Mouse (Mus musculus) brain, embryonic 14.5 days (tissue): ENCODE data around the gene Tnfaip1. TPM values are rescaled to one million over a fixed set of nuclear protein-coding genes. Genes with fewer than 3 reads are reported as not detected.
"Not testable (repeated sequence)": the region's sequence is repeated elsewhere in the genome, so short reads cannot be mapped to it uniquely, and the experiment has no call there.

Experiments used
- DNase-seq: peaks from one replicate; pipeline ENCODE4 v3.0.0-alpha.2; 2011; ENCODE audit warnings: low read depth
- CTCF ChIP-seq: fragments of 200-500 bp; IDR thresholded peaks from 2 replicates; pipeline ENCODE4 v1.5.1; 2012; ENCODE audit warnings: inconsistent platforms, mild to moderate bottlenecking, moderate library complexity, borderline replicate concordance; ENCODE audit not compliant: insufficient read depth, insufficient read length; ENCODE audit errors: extremely low read depth
- POLR2A ChIP-seq: fragments of 200-500 bp; IDR thresholded peaks from 2 replicates; pipeline ENCODE4 v1.6.1; 2012; ENCODE audit warnings: mild to moderate bottlenecking, inconsistent platforms, borderline replicate concordance; ENCODE audit not compliant: poor library complexity, insufficient read depth, insufficient read length, severe bottlenecking; ENCODE audit errors: extremely low read depth
- polyA plus RNA-seq: library from polyadenylated mRNA; depleted of rRNA; stranded (reverse); fragments of >200 nt; gene quantifications from 2 replicates; pipeline ENCODE4 v1.2.3, GENCODE M21; 2012

Tnfaip1 gene
- polyA plus RNA-seq, 1 experiment, result 55.3 TPM

DNA sequence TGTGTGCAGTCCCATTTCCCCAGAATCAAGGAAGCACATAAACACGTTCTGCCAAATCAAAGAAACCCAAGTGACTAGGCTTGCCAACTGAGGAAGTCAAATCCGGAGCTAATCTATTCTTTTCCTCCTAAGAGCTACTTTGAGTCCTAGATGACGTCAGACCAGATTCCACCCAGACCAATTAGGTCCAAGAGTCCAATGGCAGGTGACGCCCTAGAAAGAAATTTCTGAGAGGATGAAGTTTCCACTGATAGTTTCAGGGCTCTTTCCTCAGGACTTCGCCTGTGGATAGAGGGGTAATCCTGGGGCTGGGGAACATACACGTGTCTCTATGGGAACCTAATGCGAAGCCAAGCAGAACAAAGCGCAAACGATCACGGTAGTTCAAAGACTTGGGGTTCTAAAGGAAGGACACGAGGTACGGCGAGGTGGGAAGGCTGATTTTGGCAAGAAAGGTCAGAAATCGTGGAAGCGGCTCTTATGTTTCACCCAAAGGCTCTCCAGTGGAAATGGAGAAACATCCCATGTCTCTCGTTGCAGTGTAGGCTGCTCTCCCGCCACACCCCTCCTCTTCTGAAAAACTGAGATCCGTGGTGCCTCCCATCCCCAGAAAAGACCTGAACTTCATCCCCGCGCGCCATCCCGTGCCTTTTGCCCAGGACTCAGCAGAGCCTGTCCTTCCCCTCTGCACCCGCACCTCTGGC lies 604 bp downstream of the Tnfaip1 start:
- peak; percentile 62 for DNase-seq
- TF ChIP-seq CTCF, result no peak

DNA sequence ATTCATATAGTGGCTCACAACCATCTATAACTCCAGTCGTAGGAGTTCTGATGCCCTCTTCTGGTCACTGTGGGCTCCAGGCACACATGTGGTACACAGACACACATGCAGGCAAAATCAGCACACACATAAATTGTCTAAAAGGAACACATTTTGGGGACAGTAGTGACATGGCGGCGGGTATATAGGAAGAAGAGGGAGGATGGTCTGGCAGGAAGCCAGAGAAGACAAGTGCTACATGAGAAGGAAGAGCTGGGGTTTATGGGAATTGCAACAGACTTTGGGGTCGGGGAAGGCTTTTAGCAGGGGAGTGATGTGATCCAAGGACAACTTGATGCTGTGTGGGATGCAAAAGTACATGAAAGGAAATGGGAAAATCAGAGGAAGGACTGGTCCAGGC lies 1.6 kb downstream of the Tnfaip1 start:
- no peak for DNase-seq
- TF ChIP-seq POLR2A (no peak), CTCF (no peak)

DNA sequence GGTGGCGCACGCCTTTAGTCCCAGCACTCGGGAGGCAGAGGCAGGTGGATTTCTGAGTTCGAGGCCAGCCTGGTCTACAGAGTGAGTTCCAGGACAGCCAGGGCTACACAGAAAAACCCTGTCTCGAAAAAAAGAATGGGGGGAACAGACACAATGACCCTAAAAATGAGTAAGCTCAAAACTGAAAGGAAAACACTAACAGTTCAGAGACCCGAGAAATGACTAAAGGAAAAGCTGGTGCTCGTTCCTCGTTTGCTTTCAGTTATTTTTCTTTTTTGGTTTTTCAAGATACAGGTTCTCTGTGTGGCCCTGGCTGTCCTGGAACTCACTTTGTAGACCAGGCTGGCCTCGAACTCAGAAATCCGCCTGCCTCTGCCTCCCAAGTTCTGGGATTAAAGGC lies 4.6 kb downstream of the Tnfaip1 start:
- not testable (repeated sequence) for DNase-seq

DNA sequence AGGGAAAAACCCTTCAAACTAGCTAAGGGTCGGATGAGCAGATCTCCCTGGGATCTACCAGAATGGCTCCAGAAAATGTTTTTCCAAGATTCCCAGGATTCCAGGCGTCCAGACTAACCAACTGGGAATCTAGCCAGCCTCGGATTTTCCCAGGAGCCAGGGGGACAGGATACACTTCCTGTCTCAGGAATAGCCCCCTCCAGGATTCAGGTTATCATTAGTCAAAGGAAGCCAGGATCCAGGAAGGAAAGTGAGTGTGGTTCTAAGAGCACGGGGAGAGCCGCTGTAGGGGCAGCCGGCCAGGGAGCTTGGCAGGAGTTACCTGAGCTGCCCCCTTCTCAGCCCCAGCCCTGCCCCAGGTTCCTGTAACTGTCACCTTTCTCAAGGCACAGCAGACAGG lies 5.1 kb downstream of the Tnfaip1 start:
- no peak for DNase-seq
- TF ChIP-seq POLR2A, result no peak
- TF ChIP-seq CTCF, result no peak

DNA sequence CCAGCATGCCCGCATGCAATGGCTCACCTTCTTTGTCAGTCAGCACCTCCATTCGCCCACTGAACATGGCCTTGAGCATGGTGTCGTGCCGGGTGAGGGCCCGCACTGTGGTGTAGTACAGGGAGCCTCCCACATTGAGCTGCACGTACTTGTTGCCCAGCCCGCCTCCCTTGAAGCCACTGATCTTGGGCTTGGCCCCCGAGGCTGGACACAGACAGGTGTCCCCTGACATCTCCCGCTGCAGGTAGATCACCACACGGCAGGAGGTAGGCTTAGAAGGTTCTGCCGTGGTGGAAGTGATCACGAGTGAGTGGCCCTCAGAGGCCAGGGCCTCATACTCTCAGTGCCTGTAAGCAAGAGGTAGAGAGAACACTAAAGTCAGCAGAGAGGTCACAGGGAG lies 6.1 kb downstream of the Tnfaip1 start:
- no peak for TF ChIP-seq POLR2A
- TF ChIP-seq CTCF, result no peak
- no peak for DNase-seq

DNA sequence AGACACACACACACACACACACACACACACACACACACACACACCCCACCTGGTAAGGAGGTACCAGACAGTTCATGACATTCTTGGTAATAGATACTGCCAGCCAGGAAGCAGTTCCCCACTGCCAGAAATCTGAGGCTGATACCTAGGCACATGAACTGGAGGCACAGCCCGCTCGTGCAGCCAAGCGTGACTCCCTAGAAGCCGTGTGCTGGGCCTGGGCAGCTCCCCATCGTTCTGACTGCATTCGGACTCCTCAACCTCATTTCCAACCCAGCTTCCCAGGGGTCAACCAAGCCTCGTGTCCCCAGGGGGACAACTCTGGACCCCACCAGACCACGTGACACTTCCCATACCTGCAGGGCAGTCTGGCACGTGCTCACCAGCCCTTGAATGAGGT lies 7.4 kb downstream of the Tnfaip1 start:
- no peak for DNase-seq
- TF ChIP-seq CTCF (no peak), POLR2A (no peak)

DNA sequence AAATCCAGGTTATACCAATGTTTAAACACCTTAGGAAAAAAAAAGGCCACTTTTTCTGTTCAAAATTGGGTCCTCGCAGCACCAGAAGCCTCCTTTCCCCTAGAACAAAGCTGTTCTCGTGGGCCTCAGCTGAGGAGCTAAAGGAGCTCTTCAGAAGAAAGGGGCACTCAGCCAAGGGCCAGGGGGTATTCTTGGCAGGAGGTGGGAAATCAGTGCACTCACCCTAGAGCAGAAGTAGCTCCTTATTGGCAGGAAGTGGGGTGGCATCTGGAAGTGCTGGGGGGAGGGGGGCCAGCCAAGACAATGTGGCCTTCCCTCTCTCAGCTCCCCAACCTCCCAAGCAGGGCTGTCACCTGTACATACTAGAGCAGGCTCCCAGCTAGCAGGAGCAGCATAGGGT lies 11.3 kb downstream of the Tnfaip1 start:
- DNase-seq, result peak; percentile 73
- no peak for TF ChIP-seq POLR2A
- TF ChIP-seq CTCF, result no peak

DNA sequence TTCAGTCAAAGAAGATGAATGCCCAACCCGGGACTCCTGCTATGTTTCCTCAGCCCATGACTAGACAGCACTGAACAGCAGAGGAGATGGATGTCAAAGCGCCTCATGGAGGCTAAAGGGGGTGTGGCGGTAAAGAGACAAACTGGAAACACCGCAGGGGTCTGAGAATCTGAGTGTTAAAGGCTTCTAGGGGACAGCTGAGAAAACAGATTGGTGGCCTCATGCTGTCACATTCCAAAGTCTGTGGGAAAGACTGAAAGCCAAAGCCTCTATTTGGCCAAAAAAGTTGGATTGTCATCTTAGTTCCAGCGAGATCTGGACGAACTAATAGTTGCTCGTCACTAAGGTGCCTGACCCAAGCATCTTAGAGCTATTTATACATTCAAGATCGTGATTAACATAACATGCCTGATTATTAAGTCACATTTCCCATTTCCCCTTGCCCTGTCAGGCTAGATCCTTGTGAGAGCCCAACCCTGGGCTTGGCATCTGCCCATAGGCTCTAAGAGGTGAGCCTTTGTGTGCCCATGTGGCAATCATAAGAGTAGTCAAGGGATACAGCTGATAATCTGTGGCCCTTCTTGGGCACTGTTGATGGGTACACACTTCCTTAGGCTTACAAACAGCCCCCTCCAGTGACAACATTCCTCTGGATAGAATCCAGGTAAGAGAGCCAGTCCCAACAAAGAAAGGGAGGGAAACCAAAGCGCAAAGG lies 12.7 kb downstream of the Tnfaip1 start:
- DNase-seq, result peak; percentile 39
- TF ChIP-seq CTCF (no peak), POLR2A (no peak)

DNA sequence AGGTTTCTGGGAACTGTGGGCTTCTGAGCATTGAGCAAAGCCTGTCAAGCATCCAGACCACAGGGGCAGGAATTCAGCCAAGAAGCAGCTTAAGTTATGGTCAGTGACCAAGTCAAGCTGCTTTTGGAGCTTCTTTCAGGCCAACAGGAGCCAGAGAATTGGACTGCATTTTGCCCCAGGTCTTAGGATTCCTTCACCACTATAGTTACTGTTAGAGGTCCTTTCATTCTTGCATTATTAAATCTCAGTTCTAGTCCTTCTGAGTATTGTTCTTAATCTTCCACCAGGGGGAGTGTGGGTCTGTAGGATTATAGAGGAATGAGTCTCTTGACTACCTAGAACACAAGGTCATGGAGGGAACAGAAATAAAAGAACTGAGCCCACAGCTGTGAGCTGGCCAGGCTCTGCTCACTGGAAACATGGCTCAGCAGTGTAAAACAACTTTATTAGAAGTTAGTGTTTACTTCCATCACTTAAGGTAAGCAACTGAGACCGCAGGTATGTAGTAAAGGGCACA lies 13.6 kb downstream of the Tnfaip1 start:
- TF ChIP-seq CTCF (no peak), POLR2A (no peak)
- no peak for DNase-seq

DNA sequence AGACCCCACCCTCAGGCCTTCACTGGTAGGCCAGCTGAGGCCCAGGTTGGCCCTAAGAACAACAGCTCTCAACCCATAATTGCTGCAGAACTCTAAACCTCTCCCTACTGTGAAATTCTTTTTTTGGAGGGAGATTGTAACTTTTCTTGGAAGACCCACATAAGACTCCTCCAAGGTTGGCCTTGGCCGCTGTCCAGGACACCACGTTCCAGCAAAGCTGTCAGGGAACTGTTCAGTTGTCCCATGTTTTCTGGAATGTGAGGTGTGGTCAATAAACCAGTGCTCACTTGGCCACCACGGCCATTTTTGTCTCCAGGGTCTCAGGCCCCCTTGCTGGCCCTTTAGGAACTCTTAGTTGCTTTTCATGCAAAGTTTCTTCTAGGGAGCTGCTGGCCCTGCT lies 14.3 kb downstream of the Tnfaip1 start:
- DNase-seq, result no peak
- TF ChIP-seq POLR2A, result no peak
- TF ChIP-seq CTCF, result no peak

DNA sequence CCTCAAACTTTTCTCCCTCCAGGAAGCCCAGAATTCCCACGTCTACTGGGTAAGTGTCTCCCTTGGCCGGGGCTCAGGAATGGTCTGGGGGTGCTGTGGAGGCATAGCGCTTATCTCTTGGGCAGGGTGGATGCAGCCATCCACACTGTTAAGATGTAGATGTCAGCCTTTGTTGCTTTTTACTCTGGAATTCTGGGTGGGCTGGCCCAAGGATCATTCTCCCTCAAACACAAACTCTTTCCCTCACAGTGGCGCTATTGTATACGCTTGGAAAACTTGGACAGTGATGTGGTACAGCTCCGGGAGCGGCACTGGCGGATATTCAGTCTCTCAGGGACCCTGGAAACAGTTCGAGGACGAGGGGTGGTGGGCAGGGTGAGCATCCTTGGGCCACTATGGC lies 17.2 kb downstream of the Tnfaip1 start:
- no peak for DNase-seq
- TF ChIP-seq POLR2A (no peak), CTCF (no peak)
